Mouse (Mus musculus) forebrain, embryonic 12.5 days (tissue): ENCODE data around the gene Gnpat. TPM values are rescaled to one million over a fixed set of nuclear protein-coding genes. Genes with fewer than 3 reads are reported as not detected.

Experiments used
- ATAC-seq: fragments of 200-750 bp; cut with Nextera tagmentation; 2 replicates; pipeline ENCODE4 v1.8.0; 2017; ENCODE audit warnings: moderate TSS enrichment; ENCODE audit not compliant: low FRiP score
- H3K27ac ChIP-seq: fragments of 300-500 bp; sonication (generic); 2 replicates; pipeline ENCODE4 v1.5.1; 2016; ENCODE audit warnings: mild to moderate bottlenecking
- H3K27me3 ChIP-seq: fragments of 300-500 bp; sonication (generic); 2 replicates; pipeline ENCODE4 v1.6.1; 2016; ENCODE audit warnings: mild to moderate bottlenecking
- H3K36me3 ChIP-seq: fragments of 300-500 bp; sonication (generic); replicated peaks from 2 replicates; pipeline ENCODE4 v1.6.1; 2016; ENCODE audit warnings: mild to moderate bottlenecking
- H3K4me1 ChIP-seq: fragments of 300-500 bp; sonication (generic); 2 replicates; pipeline ENCODE4 v1.6.1; 2016
- H3K4me2 ChIP-seq: fragments of 300-500 bp; sonication (generic); 2 replicates; pipeline ENCODE4 v1.6.1; 2016; ENCODE audit warnings: mild to moderate bottlenecking, moderate library complexity
- H3K4me3 ChIP-seq: fragments of 300-500 bp; sonication (generic); replicated peaks from 2 replicates; pipeline ENCODE4 v1.5.1; 2016; ENCODE audit warnings: mild to moderate bottlenecking
- H3K9ac ChIP-seq: fragments of 300-500 bp; sonication (generic); 2 replicates; pipeline ENCODE4 v1.6.1; 2016; ENCODE audit warnings: mild to moderate bottlenecking
- H3K9me3 ChIP-seq: fragments of 300-500 bp; sonication (generic); 2 replicates; pipeline ENCODE4 v1.6.1; 2016
- WGBS: fragments of 180-500 bp; shearing (Covaris S2); methylation state at CpG from one replicate; pipeline ENCODE4 v1.1.7; 2016; 5-methylcytosine and 5-hydroxymethylcytosine counted together
- polyA plus RNA-seq: library from polyadenylated mRNA; unstranded; fragments of >200 nt; fragmentation: Nextera tagmentation; extraction: Ambion mirVana; gene quantifications from 2 replicates; pipeline ENCODE4 v1.2.1, GENCODE M21; 2016

Gnpat gene
- polyA plus RNA-seq, 1 experiment from 2014 or later: 131 TPM

DNA sequence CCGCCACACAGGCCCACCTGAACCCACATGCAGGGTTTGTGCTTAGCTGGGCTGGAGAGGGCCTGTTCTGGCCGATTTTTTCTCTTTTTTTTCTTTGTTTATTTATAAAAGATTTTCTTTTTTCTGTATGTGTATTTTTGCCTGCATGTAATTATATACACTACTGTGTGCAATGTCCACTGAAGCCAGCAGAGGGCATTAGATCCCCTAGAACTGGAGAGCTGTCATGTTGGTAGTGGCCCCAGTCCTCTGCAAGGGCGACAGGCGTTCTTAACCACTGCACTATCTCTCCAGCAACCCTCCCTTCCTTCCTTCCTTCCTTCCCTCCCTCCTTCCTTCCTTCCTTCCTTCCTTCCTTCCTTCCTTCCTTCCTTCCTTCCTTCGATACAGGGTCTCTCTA lies 25.6 kb downstream of the Gnpat start:
- no peak overlapping the region for H3K4me3 ChIP-seq
- H3K27ac ChIP-seq: no peak overlapping the region
- no peaks in the 10 kb centered on the region for H3K9me3 ChIP-seq
- ATAC-seq: no peak
- H3K4me2 ChIP-seq: no peak overlapping the region
- WGBS: 95% methylated on average over 5 of the region's 5 CpGs
- H3K9ac ChIP-seq: no peak overlapping the region
- peaks cover 94% of the 10 kb centered on the region for H3K36me3 ChIP-seq
- no peaks in the 10 kb centered on the region for H3K27me3 ChIP-seq
- H3K4me1 ChIP-seq: 0 out of 2 replicates have a peak, but pooled peaks cover 4% of the 10 kb centered on the region

DNA sequence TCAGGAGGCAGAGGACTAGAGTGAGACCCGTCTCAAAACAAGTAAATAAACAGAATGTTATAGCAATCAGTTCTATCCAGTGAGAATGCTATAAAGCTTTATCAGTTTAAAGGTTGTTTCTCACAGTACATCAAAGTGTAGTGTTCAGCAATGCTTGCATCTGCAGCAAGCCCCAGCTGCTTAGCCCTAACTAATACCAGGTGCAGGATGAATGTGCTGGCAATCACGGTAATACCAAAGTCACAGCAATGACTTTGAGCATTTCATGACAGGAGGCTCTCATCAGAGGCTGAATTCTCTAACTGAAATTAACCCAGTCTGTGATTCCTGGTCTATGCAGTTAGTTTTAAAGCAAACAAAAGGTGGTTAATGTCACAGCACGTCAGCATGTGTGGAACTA lies 29.8 kb downstream of the Gnpat start:
- WGBS: 73% methylated on average over 3 of the region's 3 CpGs
- H3K36me3 ChIP-seq: peaks cover 68% of the 10 kb centered on the region
- ATAC-seq: no peak

DNA sequence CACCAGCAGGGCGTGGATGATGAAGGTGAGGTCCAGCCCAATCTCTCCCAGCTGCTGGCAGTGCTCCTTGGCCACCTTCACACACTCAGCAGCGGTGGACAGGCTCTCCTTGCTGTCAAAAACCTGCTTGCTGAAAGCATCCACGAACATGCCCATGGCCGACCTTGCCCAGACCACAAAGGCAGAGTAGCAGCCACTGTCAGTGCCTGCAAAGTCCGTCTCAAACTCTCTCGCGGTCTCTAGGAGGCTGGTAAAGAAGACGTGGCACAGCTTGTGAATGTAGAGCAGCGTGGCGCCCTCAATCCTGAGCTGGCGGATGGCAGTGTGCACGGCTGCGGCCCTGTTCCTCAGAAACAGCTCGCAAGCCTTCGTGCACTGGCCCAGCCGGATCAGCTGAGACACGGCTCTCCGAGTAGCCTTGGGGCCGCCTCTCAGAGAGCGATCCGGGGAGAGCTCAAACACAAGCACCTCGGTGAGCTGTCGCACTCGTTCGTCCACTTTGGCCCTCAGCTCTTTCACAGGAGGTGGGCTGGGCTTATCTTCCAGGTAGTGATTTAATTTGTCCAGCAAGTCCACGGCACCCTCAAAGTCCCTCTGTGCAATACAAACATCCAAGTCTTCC lies 33.3 kb downstream of the Gnpat start:
- peak overlapping the region; percentile 99 for H3K4me2 ChIP-seq
- H3K27ac ChIP-seq: 0 out of 2 replicates have a peak overlapping the region, but pooled peaks have one; percentile 83
- no peaks in the 10 kb centered on the region for H3K27me3 ChIP-seq
- WGBS: 88% methylated on average over 26 of the region's 26 CpGs
- no peak for ATAC-seq
- H3K9ac ChIP-seq: peak overlapping the region; percentile 92
- peaks cover 34% of the 10 kb centered on the region for H3K4me1 ChIP-seq
- H3K9me3 ChIP-seq: no peaks in the 10 kb centered on the region
- H3K4me3 ChIP-seq: peak overlapping the region; percentile 96
- peaks cover 50% of the 10 kb centered on the region for H3K36me3 ChIP-seq

More for the DNA sequence above, 29.8 kb downstream of the Gnpat start:
- H3K27ac ChIP-seq: no peak overlapping the region
- no peak overlapping the region for H3K4me2 ChIP-seq
- H3K4me1 ChIP-seq: peaks cover 20% of the 10 kb centered on the region
- H3K9ac ChIP-seq: no peak overlapping the region
- H3K4me3 ChIP-seq: no peak overlapping the region
- H3K27me3 ChIP-seq: no peaks in the 10 kb centered on the region
- H3K9me3 ChIP-seq: no peaks in the 10 kb centered on the region

DNA sequence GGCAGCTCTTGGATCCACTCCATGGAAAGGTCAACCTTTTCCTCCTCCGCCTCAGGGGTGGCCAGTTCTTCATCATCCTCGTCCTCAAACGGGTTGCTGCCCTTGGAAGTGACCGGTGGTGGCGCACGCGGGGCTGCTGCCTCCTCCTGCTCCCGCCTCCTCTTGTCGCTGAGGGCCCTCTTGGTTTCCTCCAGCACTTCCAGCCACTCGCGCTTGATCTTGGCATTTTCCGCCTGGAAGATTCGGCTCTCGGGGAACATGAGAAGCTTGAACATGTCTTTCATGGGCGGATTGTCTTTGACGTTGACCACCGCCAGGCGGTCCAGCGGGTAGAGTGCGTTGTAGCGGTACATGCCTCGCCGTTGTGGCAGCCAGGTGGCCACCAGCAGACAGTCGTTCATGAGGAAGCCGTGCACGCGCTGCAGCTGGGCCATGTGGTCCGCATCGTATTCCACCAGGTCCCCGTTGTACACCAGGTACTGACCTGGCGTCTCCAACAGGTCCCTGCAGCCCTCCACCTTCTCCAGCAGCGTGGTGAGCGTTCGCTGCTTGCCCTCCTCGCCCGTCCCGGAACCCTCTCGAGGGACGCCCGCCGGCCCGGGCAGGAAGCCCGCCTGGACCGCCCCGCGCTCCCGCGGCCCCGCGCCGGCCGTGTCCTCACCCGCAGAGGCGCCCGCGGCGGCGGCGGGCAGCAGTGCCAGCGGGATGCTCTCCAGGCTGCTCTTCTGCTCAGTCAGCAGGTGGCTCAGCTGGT lies 34.0 kb downstream of the Gnpat start:
- Histone ChIP-seq H3K27me3 (no peaks in the 10 kb centered on the region), H3K36me3 (peaks cover 48% of the 10 kb centered on the region), H3K9ac (peak overlapping the region; percentile 92), H3K4me2 (peak overlapping the region; percentile 99), H3K9me3 (no peaks in the 10 kb centered on the region), H3K27ac (peak overlapping the region; percentile 83), H3K4me3 (peak overlapping the region; percentile 96), H3K4me1 (peaks cover 34% of the 10 kb centered on the region)
- 2% methylated on average over 60 of the region's 60 CpGs for WGBS
- ATAC-seq: peak; percentile 49; the same call in 1 of the 2 replicates

DNA sequence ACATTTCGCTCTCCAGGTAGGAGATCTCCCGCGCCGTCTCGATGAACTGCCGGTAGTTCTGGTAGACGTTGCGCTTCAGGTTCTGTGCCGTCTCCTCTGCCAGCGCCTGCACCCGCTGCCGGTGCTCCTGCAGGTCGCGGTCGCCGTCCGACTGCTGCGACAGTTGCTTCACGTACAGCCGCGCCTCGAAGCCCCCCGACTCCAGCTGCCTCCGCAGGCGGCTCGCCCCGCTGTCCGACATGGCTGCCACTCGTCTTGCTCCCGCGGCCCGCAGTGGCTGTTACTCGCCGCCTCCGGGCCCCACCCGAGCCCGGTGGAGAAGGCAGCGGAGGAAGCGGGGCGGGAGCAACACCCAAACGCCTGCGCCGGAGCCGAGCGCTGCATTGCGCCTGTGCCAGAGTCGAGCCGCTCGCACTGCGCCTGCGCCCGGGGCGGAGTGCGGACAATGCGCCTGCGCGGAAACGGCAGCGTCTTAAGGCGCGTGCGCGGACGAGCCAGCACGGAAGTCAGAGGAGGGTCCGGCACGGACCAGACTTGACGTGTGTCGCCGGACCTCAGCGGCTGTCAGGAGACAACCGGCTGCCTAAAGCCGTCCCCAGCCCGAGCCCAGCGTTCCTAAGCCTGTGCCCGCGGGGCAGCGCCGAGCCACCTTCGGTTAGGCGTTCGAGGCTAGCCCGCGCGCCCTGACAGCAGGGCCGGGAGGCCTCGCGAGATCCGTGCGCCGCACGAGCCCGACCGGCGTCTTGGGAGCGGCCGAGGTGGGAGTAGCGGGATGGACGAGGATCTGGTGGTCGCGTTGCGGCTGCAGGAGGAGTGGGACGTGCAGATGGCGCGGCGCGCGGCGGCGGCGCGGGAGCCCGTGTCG lies 34.8 kb downstream of the Gnpat start, which contains the start of the genes Exoc8 and Sprtn:
TSS of gene Exoc8 (minus strand) at position 320 of the 865 bp plus-strand sequence.
TSS of gene Sprtn (plus strand) at position 501 of the 865 bp plus-strand sequence.
- under 1% methylated on average over 114 of the region's 114 CpGs for WGBS
- peak; percentile 92 for ATAC-seq
- Histone ChIP-seq H3K27ac (peak within 1 kb of the TSS; percentile 83), H3K4me3 (peak within 1 kb of the TSS; percentile 96), H3K4me2 (peak within 1 kb of the TSS; percentile 99), H3K9ac (peak within 1 kb of the TSS; percentile 92), H3K4me1 (peaks cover 34% of the 10 kb centered on the region), H3K36me3 (peaks cover 50% of the 10 kb centered on the region), H3K9me3 (no peaks in the 10 kb centered on the region), H3K27me3 (no peaks in the 10 kb centered on the region)

DNA sequence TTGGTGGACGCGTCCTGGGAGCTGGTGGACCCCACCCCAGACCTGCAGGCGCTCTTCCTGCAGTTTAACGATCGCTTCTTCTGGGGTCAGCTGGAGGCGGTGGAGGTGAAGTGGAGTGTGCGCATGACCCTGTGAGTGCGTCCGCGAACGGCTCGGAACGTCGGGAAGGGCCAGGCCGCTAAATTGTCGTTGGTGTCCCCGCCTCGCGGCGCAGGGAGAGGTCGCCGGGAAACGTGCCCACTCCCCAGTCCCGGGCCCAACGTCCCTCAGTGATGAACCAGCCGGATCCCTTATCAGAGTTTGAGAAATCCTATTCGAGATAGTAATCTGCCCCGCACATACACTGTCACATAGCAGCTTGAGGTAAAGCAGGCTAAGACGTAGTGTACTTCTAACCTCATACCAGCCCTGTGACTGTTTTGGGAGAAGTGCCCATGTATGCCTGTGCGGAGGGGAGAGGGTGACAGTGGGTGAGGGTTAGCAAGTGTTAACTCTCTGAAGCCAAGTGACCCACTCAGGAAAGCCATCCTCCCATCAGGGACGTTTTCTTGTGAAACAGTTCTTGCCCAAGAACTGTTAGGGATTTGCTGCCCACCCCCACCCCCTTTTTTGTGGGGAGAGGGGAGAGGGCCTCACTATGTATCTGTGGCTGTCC lies 35.5 kb downstream of the Gnpat start:
- peak overlapping the region; percentile 96 for H3K4me3 ChIP-seq
- H3K27ac ChIP-seq: peak overlapping the region; percentile 83
- H3K9me3 ChIP-seq: no peaks in the 10 kb centered on the region
- ATAC-seq: no peak; the same call in none of the 2 replicates
- H3K27me3 ChIP-seq: no peaks in the 10 kb centered on the region
- H3K36me3 ChIP-seq: peaks cover 52% of the 10 kb centered on the region
- WGBS: 8% methylated on average over 31 of the region's 31 CpGs
- H3K4me2 ChIP-seq: peak overlapping the region; percentile 99
- H3K9ac ChIP-seq: peak overlapping the region; percentile 92
- peaks cover 31% of the 10 kb centered on the region for H3K4me1 ChIP-seq

DNA sequence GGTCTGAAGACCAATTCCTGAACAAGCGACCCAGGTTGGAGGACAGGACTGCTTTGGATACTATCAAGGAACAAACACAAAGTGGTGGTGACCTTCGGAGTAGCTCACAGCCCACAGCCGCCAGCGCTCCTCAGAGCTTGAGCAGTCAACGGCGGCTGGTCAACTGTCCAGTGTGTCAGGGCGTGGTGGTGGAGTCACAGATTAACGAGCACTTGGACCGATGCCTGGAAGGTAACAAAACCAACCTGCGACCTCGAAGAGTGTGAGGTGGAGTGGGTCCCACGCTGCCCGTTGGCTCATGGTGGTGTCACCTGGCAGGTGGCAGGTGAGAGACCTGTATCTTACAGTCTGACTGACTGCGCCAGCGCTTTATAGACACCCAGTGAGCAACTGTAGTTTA lies 40.4 kb downstream of the Gnpat start:
- Histone ChIP-seq H3K27me3 (no peaks in the 10 kb centered on the region), H3K9me3 (no peaks in the 10 kb centered on the region), H3K36me3 (peaks cover 74% of the 10 kb centered on the region), H3K4me1 (peaks cover 12% of the 10 kb centered on the region), H3K27ac (no peak overlapping the region), H3K4me2 (no peak overlapping the region), H3K4me3 (no peak overlapping the region), H3K9ac (no peak overlapping the region)
- WGBS: 95% methylated on average over 15 of the region's 15 CpGs
- no peak for ATAC-seq

DNA sequence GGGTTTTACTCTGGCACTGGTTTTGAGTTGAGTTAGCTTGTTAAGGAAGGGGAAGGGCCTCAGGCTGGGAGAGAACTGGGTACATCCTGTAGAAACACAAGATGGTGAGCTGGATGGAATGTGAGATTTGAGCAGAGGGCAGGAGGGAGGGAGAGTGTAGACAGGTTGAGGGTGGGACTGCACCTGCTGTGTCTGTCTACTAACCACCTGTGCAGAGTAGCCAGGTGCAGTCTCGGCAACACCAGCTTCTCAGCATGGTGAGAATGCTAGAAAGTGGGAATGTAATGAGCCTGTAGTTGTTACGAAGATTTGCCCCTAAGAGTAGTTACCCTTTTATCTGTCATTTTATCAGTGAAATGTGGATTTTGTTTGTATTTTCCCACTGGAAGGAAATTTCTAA lies 42.6 kb downstream of the Gnpat start:
- H3K9ac ChIP-seq: no peak overlapping the region
- H3K36me3 ChIP-seq: peaks cover 86% of the 10 kb centered on the region
- H3K4me3 ChIP-seq: no peak overlapping the region

DNA sequence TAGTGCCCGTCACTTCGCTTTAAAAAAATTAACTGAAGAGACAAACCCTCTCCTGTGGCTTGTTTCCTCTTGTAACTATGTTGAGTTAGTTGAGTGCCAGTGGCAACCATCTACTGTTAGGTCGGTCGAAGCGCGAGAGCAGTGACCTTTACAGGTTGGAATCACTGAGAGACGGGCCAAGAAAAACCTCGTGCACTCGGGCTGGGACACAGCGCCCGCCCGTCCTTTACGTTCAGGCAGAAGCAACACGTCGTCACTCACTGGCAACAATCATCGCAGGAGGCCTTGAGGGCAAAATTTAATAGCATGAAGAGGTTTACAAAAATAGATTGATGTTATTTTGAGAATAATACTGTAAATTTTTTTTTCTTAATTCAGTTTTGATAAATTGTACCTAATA lies 47.1 kb downstream of the Gnpat start:
- 97% methylated on average over 16 of the region's 16 CpGs for WGBS
- H3K27me3 ChIP-seq: no peaks in the 10 kb centered on the region
- no peak overlapping the region for H3K9ac ChIP-seq
- no peak overlapping the region for H3K4me2 ChIP-seq
- H3K4me3 ChIP-seq: no peak overlapping the region
- H3K9me3 ChIP-seq: no peaks in the 10 kb centered on the region
- H3K36me3 ChIP-seq: peaks cover 92% of the 10 kb centered on the region
- no peaks in the 10 kb centered on the region for H3K4me1 ChIP-seq
- no peak overlapping the region for H3K27ac ChIP-seq
- no peak for ATAC-seq

More for the DNA sequence above, 42.6 kb downstream of the Gnpat start:
- Histone ChIP-seq H3K4me1 (no peaks in the 10 kb centered on the region), H3K9me3 (no peaks in the 10 kb centered on the region), H3K27me3 (no peaks in the 10 kb centered on the region), H3K4me2 (no peak overlapping the region), H3K27ac (no peak overlapping the region)
- ATAC-seq: no peak
- 83% methylated on average over 2 of the region's 2 CpGs for WGBS

DNA sequence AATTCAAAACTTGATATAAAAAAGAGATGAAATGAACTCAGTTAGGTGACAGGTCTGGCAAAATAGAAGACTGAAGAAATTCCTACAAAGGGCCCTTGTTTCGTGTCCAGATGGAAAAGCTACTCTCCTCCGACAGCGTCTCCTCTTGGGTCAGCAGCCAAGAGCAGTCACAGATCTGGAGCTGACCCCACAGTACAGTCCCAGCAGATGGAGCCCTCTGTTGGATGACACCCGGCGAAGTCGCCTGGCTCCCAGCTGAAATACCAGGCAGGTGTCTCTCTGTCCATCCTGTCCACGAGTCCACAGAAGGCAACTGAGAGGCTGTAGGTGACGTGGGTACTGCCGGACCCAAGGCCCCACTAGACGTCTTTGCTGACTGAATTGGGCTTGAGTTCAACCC lies 47.5 kb downstream of the Gnpat start:
- Histone ChIP-seq H3K36me3 (peaks cover 95% of the 10 kb centered on the region), H3K4me1 (no peaks in the 10 kb centered on the region), H3K4me3 (no peak overlapping the region), H3K27ac (no peak overlapping the region), H3K9ac (no peak overlapping the region), H3K9me3 (no peaks in the 10 kb centered on the region), H3K4me2 (no peak overlapping the region), H3K27me3 (no peaks in the 10 kb centered on the region)
- 89% methylated on average over 10 of the region's 10 CpGs for WGBS
- no peak for ATAC-seq

DNA sequence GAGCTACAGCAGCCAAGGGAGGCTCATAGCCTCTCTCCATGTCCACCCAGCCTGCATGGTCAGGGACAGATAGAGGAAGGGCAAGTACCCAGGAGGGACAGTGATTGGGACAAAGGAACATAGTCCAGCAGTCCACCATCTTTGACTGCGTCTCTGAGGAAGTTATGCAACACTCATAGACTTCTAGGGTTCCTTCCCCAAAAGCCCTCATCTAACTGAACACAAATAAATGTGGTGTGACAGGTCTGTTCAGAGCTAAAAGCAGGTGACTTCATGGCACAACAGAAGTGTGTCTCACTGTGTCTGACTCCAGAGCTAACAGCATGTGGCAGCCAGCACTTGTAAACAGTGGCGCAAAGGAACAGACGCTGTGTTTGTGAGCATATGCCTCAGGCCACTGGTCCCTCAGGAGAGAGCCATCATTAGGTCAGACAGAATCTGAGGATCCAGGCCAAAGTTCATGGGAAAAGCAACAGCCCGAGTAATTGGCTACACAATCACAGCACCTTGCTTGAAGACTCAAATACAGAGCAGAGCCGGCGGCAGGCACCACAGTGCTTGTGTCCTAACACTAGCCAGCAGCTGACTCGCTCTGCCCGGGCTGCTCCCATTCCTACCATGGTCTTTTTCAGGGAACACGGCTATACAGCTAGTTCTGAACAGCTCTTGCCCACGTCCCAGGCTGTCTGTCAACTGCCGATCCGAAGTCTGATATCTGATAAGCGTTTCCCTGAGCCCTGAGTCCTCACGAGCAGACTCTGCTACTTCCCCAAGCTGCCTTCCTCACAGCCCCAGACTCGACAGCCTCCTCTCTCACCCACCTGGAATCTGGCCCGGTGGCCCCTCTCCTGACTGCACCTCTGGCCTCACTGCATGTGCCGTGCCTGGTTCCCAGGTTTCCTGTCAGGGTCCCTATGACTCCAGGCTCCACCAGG lies 49.4 kb downstream of the Gnpat start:
- WGBS: 80% methylated on average over 17 of the region's 17 CpGs
- Histone ChIP-seq H3K36me3 (peaks cover 82% of the 10 kb centered on the region), H3K9me3 (no peaks in the 10 kb centered on the region), H3K27ac (no peak overlapping the region), H3K9ac (no peak overlapping the region), H3K4me1 (no peaks in the 10 kb centered on the region), H3K27me3 (no peaks in the 10 kb centered on the region), H3K4me3 (no peak overlapping the region), H3K4me2 (no peak overlapping the region)
- ATAC-seq: no peak
